Mouse (Mus musculus) c-Kit-positive CD71-positive TER-119-positive erythroid progenitor cells, embryonic 14.5 days (primary cell): ENCODE results near the gene Wwc2.

ENCODE experiments used
- DNase-seq: peaks from one replicate; pipeline ENCODE4 v3.0.0-alpha.2; 2013; ENCODE audit warnings: low spot score

Gene Wwc2

GRCm38 (mm10) chr8:47990911-47991820 is at the start of gene Wwc2:
TSS of gene Wwc2 (minus strand) at chr8:47990924.
- DNase-seq: no peak

- DNase-seq: no peak
These were observed 47.7 kb upstream of the Wwc2 start for GRCm38 (mm10) chr8:48038261-48038934.

GRCm38 (mm10) chr8:48032046-48032445 is 41.3 kb upstream of the Wwc2 start:
- no peak for DNase-seq

GRCm38 (mm10) chr8:48030667-48031066 is 39.9 kb upstream of the Wwc2 start:
- no peak for DNase-seq

- DNase-seq: no peak
These were observed 36.1 kb upstream of the Wwc2 start for GRCm38 (mm10) chr8:48026796-48027195.

- DNase-seq: no peak
These were observed 32.5 kb upstream of the Wwc2 start for GRCm38 (mm10) chr8:48023206-48023605.

GRCm38 (mm10) chr8:48019737-48020136 is 29.0 kb upstream of the Wwc2 start:
- no peak for DNase-seq

GRCm38 (mm10) chr8:48016538-48016937 is 25.8 kb upstream of the Wwc2 start:
- DNase-seq: peak; percentile 56

GRCm38 (mm10) chr8:48014386-48014785 is 23.7 kb upstream of the Wwc2 start:
- no peak for DNase-seq

GRCm38 (mm10) chr8:48013281-48013680 is 22.6 kb upstream of the Wwc2 start:
- DNase-seq: no peak

- no peak for DNase-seq
These were observed 21.1 kb upstream of the Wwc2 start for GRCm38 (mm10) chr8:48011871-48012270.

GRCm38 (mm10) chr8:48010977-48011376 is 20.3 kb upstream of the Wwc2 start:
- no peak for DNase-seq

- DNase-seq: no peak
These were observed 18.7 kb upstream of the Wwc2 start for GRCm38 (mm10) chr8:48009399-48009798.

- DNase-seq: no peak
These were observed 18.2 kb upstream of the Wwc2 start for GRCm38 (mm10) chr8:48008936-48009335.

- no peak for DNase-seq
These were observed 16.1 kb upstream of the Wwc2 start for GRCm38 (mm10) chr8:48006869-48007268.

- no peak for DNase-seq
These were observed 11.8 kb upstream of the Wwc2 start for GRCm38 (mm10) chr8:48002551-48002950.

GRCm38 (mm10) chr8:48001395-48001794 is 10.7 kb upstream of the Wwc2 start:
- DNase-seq: no peak

- DNase-seq: no peak
These were observed 6.0 kb upstream of the Wwc2 start for GRCm38 (mm10) chr8:47996712-47997111.

- DNase-seq: no peak
These were observed 5.4 kb upstream of the Wwc2 start for GRCm38 (mm10) chr8:47996126-47996525.

GRCm38 (mm10) chr8:47995391-47995790 is 4.7 kb upstream of the Wwc2 start:
- DNase-seq: no peak

- DNase-seq: no peak
These were observed 4.0 kb upstream of the Wwc2 start for GRCm38 (mm10) chr8:47994618-47995274.

- peak; percentile 71 for DNase-seq
These were observed 345 bp downstream of the Wwc2 start for GRCm38 (mm10) chr8:47990386-47990772.
